ENCODE assay signal across 18 mouse cellular contexts in genomic region chr3:24595447-24595846, GRCm38 (mm10).
DNase-seq lines count a peak whose midpoint lies in the region; ATAC-seq lines count a peak whose summit lies in the region.
"Had no signal": no experiment of that assay in that cellular context is flagged by ENCODE, and none has a peak within 500 bp of the region (broad histone marks: within the 10 kb centered on the region; RNA-seq: fewer than 3 reads in every experiment).

No protein-coding gene starts in this region.

- DNase-seq in frontal cortex, postnatal 25 days (ENCODE audit: low spot score in 2 of 2), result no peak
- peak; percentile 10 for DNase-seq in right cerebral cortex, adult 18-20 months
- DNase-seq in right cerebral cortex, postnatal 14 days, result no peak
- DNase-seq in cerebellum, postnatal 14 days, result peak; percentile 8 to 43
- DNase-seq in layer of hippocampus, postnatal 14 days (ENCODE audit: low spot score in 2 of 2), result no peak
- no peak for DNase-seq in thymus, postnatal 0 days (ENCODE audit: low spot score)
- DNase-seq: adrenal gland, postnatal 14 days; gastrocnemius, postnatal 25 days; heart, adult 18-20 months; heart, postnatal 10 days; lung, postnatal 36 days; midbrain, embryonic 14.5 days; right cerebral cortex, postnatal 25 days; spleen, adult 18-20 months; thymus, postnatal 36 days had no signal

- peak; percentile 45 for ATAC-seq in frontal cortex, adult (ENCODE audit: low TSS enrichment)
- ATAC-seq: forebrain, embryonic 16.5 days; intestine, postnatal 0 days had no signal

Comparison
In these comparisons a context has a peak if more than half of its experiments do, and no peak if none do; other contexts are left out.
1. DNase-seq: peak in right cerebral cortex, adult 18-20 months (single experiment) and cerebellum, postnatal 14 days (2 of 2); none in frontal cortex, postnatal 25 days (0 of 2), right cerebral cortex, postnatal 14 days (single experiment), layer of hippocampus, postnatal 14 days (0 of 2) and thymus, postnatal 0 days (single experiment).